Mouse (Mus musculus) brain, embryonic 14.5 days (tissue): Measurements from ENCODE around the gene Xirp1.

Experiments used
- CTCF ChIP-seq: fragments of 200-500 bp; IDR thresholded peaks from 2 replicates; pipeline ENCODE4 v1.5.1; 2012; ENCODE audit warnings: inconsistent platforms, mild to moderate bottlenecking, moderate library complexity, borderline replicate concordance; ENCODE audit not compliant: insufficient read depth, insufficient read length; ENCODE audit errors: extremely low read depth
- POLR2A ChIP-seq: fragments of 200-500 bp; IDR thresholded peaks from 2 replicates; pipeline ENCODE4 v1.6.1; 2012; ENCODE audit warnings: mild to moderate bottlenecking, inconsistent platforms, borderline replicate concordance; ENCODE audit not compliant: poor library complexity, insufficient read depth, insufficient read length, severe bottlenecking; ENCODE audit errors: extremely low read depth

DNA sequence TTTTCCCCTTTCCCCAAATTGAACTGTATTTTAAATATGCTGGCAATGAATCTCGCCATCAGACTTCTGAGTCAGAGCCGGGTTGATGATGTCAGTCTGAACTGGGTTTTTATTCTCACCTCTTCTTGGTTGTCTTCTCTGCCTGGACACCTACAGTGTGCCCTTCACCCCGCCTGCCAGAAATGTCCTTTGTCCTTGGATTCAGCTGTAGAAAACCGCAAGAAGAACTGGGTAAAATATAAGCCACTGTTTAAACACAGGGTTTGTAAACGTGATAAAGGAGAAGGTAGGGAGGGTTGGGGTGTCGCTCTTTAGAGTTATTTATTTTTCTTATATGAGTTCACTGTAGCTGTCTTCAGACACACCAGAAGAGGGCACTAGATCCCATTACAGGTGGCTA lies 9.3 kb upstream of the Xirp1 start:
- TF ChIP-seq CTCF (no peak), POLR2A (no peak)
